ENCODE assay signal across 21 mouse cellular contexts in the genomic region with DNA sequence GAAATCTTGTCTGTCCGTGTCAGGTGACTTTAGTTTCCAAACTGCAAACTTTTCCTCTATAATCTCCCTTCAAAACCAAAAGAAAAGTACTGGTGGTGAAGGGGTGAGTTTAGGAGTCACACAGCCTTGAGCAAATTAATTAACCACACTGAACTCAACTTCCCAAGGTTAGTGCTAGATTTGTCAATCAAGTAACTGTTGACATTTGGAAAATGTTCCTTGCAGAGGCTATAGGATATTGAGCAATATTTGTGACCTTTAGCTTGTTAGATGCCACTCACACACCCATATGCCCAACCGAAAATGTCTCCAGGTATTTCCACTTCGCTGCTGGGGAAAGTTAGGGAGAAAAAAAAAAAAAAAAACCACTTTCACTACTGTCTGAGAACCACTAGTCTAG.
"Had no signal": no experiment of that assay in that cellular context is flagged by ENCODE, and none has a peak within 500 bp of the region (broad histone marks: within the 10 kb centered on the region; RNA-seq: fewer than 3 reads in every experiment).

No protein-coding gene starts in this region.

- H3K9me3 ChIP-seq: limb, embryonic 12.5 days; limb, embryonic 15.5 days; lung, embryonic 15.5 days; midbrain, embryonic 12.5 days; stomach, embryonic 15.5 days had no signal

- H3K4me1 ChIP-seq: midbrain, embryonic 12.5 days; stomach, embryonic 15.5 days had no signal

- H3K36me3 ChIP-seq: midbrain, embryonic 12.5 days; stomach, embryonic 15.5 days had no signal

- ATAC-seq: midbrain, embryonic 16.5 days had no signal

- H3K9ac ChIP-seq: limb, embryonic 12.5 days; limb, embryonic 15.5 days; lung, embryonic 15.5 days; midbrain, embryonic 12.5 days; stomach, embryonic 15.5 days had no signal

- H3K27me3 ChIP-seq: limb, embryonic 12.5 days; limb, embryonic 15.5 days; lung, embryonic 15.5 days; midbrain, embryonic 12.5 days; stomach, embryonic 15.5 days had no signal

- H3K4me2 ChIP-seq: limb, embryonic 12.5 days; limb, embryonic 15.5 days; lung, embryonic 15.5 days; midbrain, embryonic 12.5 days; stomach, embryonic 15.5 days had no signal

- H3K27ac ChIP-seq: kidney, postnatal 0 days; layer of hippocampus, adult 2 months; left cerebral cortex, adult 2 months; limb, embryonic 12.5 days; limb, embryonic 15.5 days; lung, embryonic 15.5 days; midbrain, embryonic 12.5 days; stomach, embryonic 15.5 days had no signal

- H3K4me3 ChIP-seq: layer of hippocampus, adult 2 months; left cerebral cortex, adult 2 months; limb, embryonic 12.5 days; limb, embryonic 15.5 days; lung, embryonic 15.5 days; midbrain, embryonic 12.5 days; stomach, embryonic 15.5 days had no signal

- DNase-seq: kidney, adult 2 months; kidney, postnatal 25 days; layer of hippocampus, postnatal 36 days; left cerebral cortex, postnatal 4 days; lung, adult 18-20 months; lung, postnatal 10 days; lung, postnatal 36 days; right cerebral cortex, adult 18-20 months; right cerebral cortex, postnatal 14 days; right cerebral cortex, postnatal 4 days; spleen, adult 18-20 months; thymus, postnatal 25 days had no signal
